ENCODE assay signal across 15 mouse cellular contexts in the genomic region with DNA sequence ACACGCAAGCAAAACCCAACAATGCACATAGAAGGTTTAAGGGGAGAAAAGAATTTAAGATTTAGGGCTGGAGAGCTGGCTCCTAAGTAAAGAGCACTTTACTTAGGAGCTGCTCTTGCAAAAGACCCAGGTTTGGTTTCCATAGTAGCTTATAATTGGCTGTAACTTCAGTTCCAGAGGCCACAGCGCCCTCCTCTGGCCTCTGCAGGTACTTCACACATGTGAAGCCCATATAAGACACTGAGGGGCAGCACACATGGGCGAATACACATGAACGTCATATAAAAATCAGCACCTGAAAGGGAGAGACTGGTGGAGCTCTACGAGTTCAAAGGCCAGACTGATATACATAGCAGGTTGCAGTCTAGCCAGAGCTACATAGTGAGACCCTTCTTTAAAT. TPM values are rescaled to one million over a fixed set of nuclear protein-coding genes. Genes with fewer than 3 reads are reported as not detected.
DNase-seq lines count a peak whose midpoint lies in the region; ATAC-seq and TF ChIP-seq lines count a peak whose summit lies in the region.
"Had no signal": no experiment of that assay in that cellular context is flagged by ENCODE, and none has a peak within 500 bp of the region (broad histone marks: within the 10 kb centered on the region; RNA-seq: fewer than 3 reads in every experiment).

No protein-coding gene starts in this region.

- ATAC-seq in intestine, postnatal 0 days, result no peak
- no peak for ATAC-seq in intestine, embryonic 16.5 days
- no peak for ATAC-seq in forebrain, embryonic 11.5 days (replicated peaks; ENCODE audit: low FRiP score)
- ATAC-seq: activated CD4-positive, CD25-positive, alpha-beta regulatory T cell, adult 4 months had no signal

- peaks cover 18% of the 10 kb centered on the region for H3K36me3 ChIP-seq in intestine, postnatal 0 days (ENCODE audit: control insufficient read depth, insufficient read depth)
- peaks cover 7% of the 10 kb centered on the region for H3K36me3 ChIP-seq in intestine, embryonic 16.5 days (ENCODE audit: control insufficient read depth, insufficient read depth, low read length)
- H3K36me3 ChIP-seq in forebrain, embryonic 11.5 days (ENCODE audit: control insufficient read depth, insufficient read depth, low read length), result no peaks in the 10 kb centered on the region; the same call in 1 of the 2 replicates

- H3K9ac ChIP-seq in intestine, postnatal 0 days (ENCODE audit: low read depth, low read length), result no peak overlapping the region
- H3K9ac ChIP-seq in intestine, embryonic 16.5 days (ENCODE audit: low read depth, low read length), result no peak overlapping the region
- H3K9ac ChIP-seq in forebrain, embryonic 11.5 days (ENCODE audit: low read length), result no peak overlapping the region
- H3K9ac ChIP-seq: embryonic facial prominence, embryonic 15.5 days; liver, embryonic 15.5 days had no signal

- H3K4me1 ChIP-seq in intestine, postnatal 0 days (replicated peaks; ENCODE audit: control insufficient read depth, insufficient read depth, low read length), result 0 out of 2 replicates have a peak, but pooled peaks cover 4% of the 10 kb centered on the region
- H3K4me1 ChIP-seq in intestine, embryonic 16.5 days (ENCODE audit: control insufficient read depth, insufficient read depth, low read length), result peaks cover 14% of the 10 kb centered on the region
- H3K4me1 ChIP-seq in forebrain, embryonic 11.5 days (replicated peaks; ENCODE audit: control insufficient read depth, insufficient read depth, low read length), result peaks cover 13% of the 10 kb centered on the region; the same call in 1 of the 2 replicates

- no peak overlapping the region for H3K4me3 ChIP-seq in intestine, postnatal 0 days (ENCODE audit: low read depth, low read length)
- H3K4me3 ChIP-seq in intestine, embryonic 16.5 days (ENCODE audit: low read length), result no peak overlapping the region
- no peak overlapping the region for H3K4me3 ChIP-seq in forebrain, embryonic 11.5 days (ENCODE audit: low read depth, low read length)
- H3K4me3 ChIP-seq: embryonic facial prominence, embryonic 15.5 days; liver, embryonic 15.5 days had no signal

- 68% methylated on average over 5 of the region's 5 CpGs for WGBS in intestine, postnatal 0 days
- WGBS in intestine, embryonic 16.5 days, result 62% methylated on average over 5 of the region's 5 CpGs
- WGBS in forebrain, embryonic 11.5 days, result 68% methylated on average over 5 of the region's 5 CpGs

- no peak for TF ChIP-seq POLR2A in brain, embryonic 14.5 days (IDR thresholded peaks at IDR 0.05; ENCODE audit: borderline replicate concordance, extremely low read depth, insufficient read depth, insufficient read length, poor library complexity, severe bottlenecking)

- peaks cover 13% of the 10 kb centered on the region; the same call in 1 of the 2 replicates for H3K27me3 ChIP-seq in intestine, postnatal 0 days (replicated peaks; ENCODE audit: control insufficient read depth, insufficient read depth, low read length)
- H3K27me3 ChIP-seq in intestine, embryonic 16.5 days (replicated peaks; ENCODE audit: control insufficient read depth, insufficient read depth, low read length), result no peaks in the 10 kb centered on the region; the same call in 1 of the 2 replicates
- peaks cover 25% of the 10 kb centered on the region for H3K27me3 ChIP-seq in forebrain, embryonic 11.5 days (ENCODE audit: control insufficient read depth, insufficient read depth, low read length)
- H3K27me3 ChIP-seq: embryonic facial prominence, embryonic 15.5 days had no signal

- no peak overlapping the region for H3K27ac ChIP-seq in intestine, postnatal 0 days (ENCODE audit: low read depth, low read length)
- no peak overlapping the region for H3K27ac ChIP-seq in intestine, embryonic 16.5 days (ENCODE audit: low read length)
- no peak overlapping the region for H3K27ac ChIP-seq in forebrain, embryonic 11.5 days (ENCODE audit: low read depth, low read length)
- H3K27ac ChIP-seq: embryonic facial prominence, embryonic 15.5 days; liver, embryonic 15.5 days had no signal

- DNase-seq in thymus, postnatal 14 days, result peak; percentile 36
- no peak for DNase-seq in thymus, adult 18-20 months
- no peak for DNase-seq in brain, embryonic 14.5 days (ENCODE audit: low read depth)
- no peak for DNase-seq in frontal cortex, postnatal 25 days (ENCODE audit: low spot score in 2 of 2)
- DNase-seq in forebrain, embryonic 11.5 days (ENCODE audit: low spot score), result no peak
- DNase-seq in layer of hippocampus, postnatal 36 days, result no peak
- DNase-seq: cerebellum, adult 11-12 months; gastrocnemius, postnatal 14 days; right cerebral cortex, adult 18-20 months had no signal

- no peaks in the 10 kb centered on the region for H3K9me3 ChIP-seq in intestine, postnatal 0 days (ENCODE audit: control insufficient read depth)
- H3K9me3 ChIP-seq in intestine, embryonic 16.5 days (ENCODE audit: control insufficient read depth, low read length), result no peaks in the 10 kb centered on the region
- no peaks in the 10 kb centered on the region for H3K9me3 ChIP-seq in forebrain, embryonic 11.5 days (ENCODE audit: control insufficient read depth, low read length)
- H3K9me3 ChIP-seq: embryonic facial prominence, embryonic 15.5 days; liver, embryonic 15.5 days had no signal

- H3K4me2 ChIP-seq in intestine, postnatal 0 days (replicated peaks; ENCODE audit: low read depth), result no peak overlapping the region
- no peak overlapping the region for H3K4me2 ChIP-seq in intestine, embryonic 16.5 days (ENCODE audit: low read depth, low read length)
- no peak overlapping the region for H3K4me2 ChIP-seq in forebrain, embryonic 11.5 days (ENCODE audit: low read depth, low read length, severe bottlenecking)
- H3K4me2 ChIP-seq: embryonic facial prominence, embryonic 15.5 days; liver, embryonic 15.5 days had no signal

- peak; percentile 61 for TF ChIP-seq CTCF in intestine, postnatal 0 days (IDR thresholded peaks at IDR 0.05; ENCODE audit: low read depth)
- peak; percentile 33; the same call in 1 of the 2 replicates for TF ChIP-seq CTCF in brain, embryonic 14.5 days (IDR thresholded peaks at IDR 0.05; ENCODE audit: borderline replicate concordance, extremely low read depth, insufficient read depth, insufficient read length)

RNA-seq across cellular contexts. Expression of a gene that starts 4.3 kb away (rescaled TPM):
- polyA plus RNA-seq in intestine, postnatal 0 days (2015; fragmentation: Nextera tagmentation; extraction: Ambion mirVana), result 928 and 1,046 TPM in 2 replicates
- polyA plus RNA-seq in intestine, embryonic 16.5 days (2015; fragmentation: Nextera tagmentation; extraction: Ambion mirVana), result 574 and 599 TPM in 2 replicates
- 9.0 and 12.1 TPM in 2 replicates for polyA plus RNA-seq in brain, embryonic 14.5 days (2012; rRNA removed)
- 46.7 and 52.7 TPM in 2 replicates for polyA plus RNA-seq in forebrain, embryonic 11.5 days (2014; fragmentation: Nextera tagmentation; extraction: Ambion mirVana)
- 1 to 10 TPM; 4.8 to 6.9 TPM for total RNA-seq in layer of hippocampus, postnatal 36 days (2021)
- polyA plus RNA-seq: activated CD4-positive, CD25-positive, alpha-beta regulatory T cell, adult 4 months had no signal

RNA-seq across cellular contexts. Expression of a gene that starts 21.1 kb away (rescaled TPM):
- polyA plus RNA-seq in intestine, postnatal 0 days (2015; fragmentation: Nextera tagmentation; extraction: Ambion mirVana), result 4.8 and 5.4 TPM in 2 replicates
- 25.0 and 25.2 TPM in 2 replicates for polyA plus RNA-seq in intestine, embryonic 16.5 days (2015; fragmentation: Nextera tagmentation; extraction: Ambion mirVana)
- polyA plus RNA-seq in brain, embryonic 14.5 days (2012; rRNA removed), result 0.14 and 0.37 TPM in 2 replicates
- 0.52 and 0.87 TPM in 2 replicates for polyA plus RNA-seq in forebrain, embryonic 11.5 days (2014; fragmentation: Nextera tagmentation; extraction: Ambion mirVana)
- total RNA-seq in layer of hippocampus, postnatal 36 days (2021), result under 1 TPM; 0.17 to 0.35 TPM
- total RNA-seq: layer of hippocampus, adult 18-20 months had no signal

RNA-seq across cellular contexts. Expression of a gene that starts 28.4 kb away (rescaled TPM):
- polyA plus RNA-seq in intestine, postnatal 0 days (2015; fragmentation: Nextera tagmentation; extraction: Ambion mirVana), result 10.3 and 12.3 TPM in 2 replicates
- 40.9 and 49.7 TPM in 2 replicates for polyA plus RNA-seq in intestine, embryonic 16.5 days (2015; fragmentation: Nextera tagmentation; extraction: Ambion mirVana)
- polyA plus RNA-seq in brain, embryonic 14.5 days (2012; rRNA removed), result 19.5 and 66.1 TPM in 2 replicates
- 55.3 and 61.1 TPM in 2 replicates for polyA plus RNA-seq in forebrain, embryonic 11.5 days (2014; fragmentation: Nextera tagmentation; extraction: Ambion mirVana)
- under 1 TPM; 0.56 to 0.82 TPM for total RNA-seq in layer of hippocampus, postnatal 36 days (2021)
- total RNA-seq: layer of hippocampus, adult 18-20 months had no signal

RNA-seq across cellular contexts. Expression of a gene that starts 34.3 kb away (rescaled TPM):
- polyA plus RNA-seq in intestine, postnatal 0 days (2015; fragmentation: Nextera tagmentation; extraction: Ambion mirVana), result 102 and 114 TPM in 2 replicates
- 78.7 and 80.5 TPM in 2 replicates for polyA plus RNA-seq in intestine, embryonic 16.5 days (2015; fragmentation: Nextera tagmentation; extraction: Ambion mirVana)
- 47.9 and 63.8 TPM in 2 replicates for polyA plus RNA-seq in brain, embryonic 14.5 days (2012; rRNA removed)
- polyA plus RNA-seq in forebrain, embryonic 11.5 days (2014; fragmentation: Nextera tagmentation; extraction: Ambion mirVana), result 42.8 and 45.6 TPM in 2 replicates
- total RNA-seq in layer of hippocampus, postnatal 36 days (2021), result 10 to 100 TPM; 72.6 to 73.2 TPM

RNA-seq across cellular contexts. Expression of a gene that starts 34.6 kb away (rescaled TPM):
- polyA plus RNA-seq in intestine, postnatal 0 days (2015; fragmentation: Nextera tagmentation; extraction: Ambion mirVana), result 41.6 and 47.7 TPM in 2 replicates
- polyA plus RNA-seq in intestine, embryonic 16.5 days (2015; fragmentation: Nextera tagmentation; extraction: Ambion mirVana), result 41.2 and 41.9 TPM in 2 replicates
- polyA plus RNA-seq in brain, embryonic 14.5 days (2012; rRNA removed), result 53.6 and 55.5 TPM in 2 replicates
- polyA plus RNA-seq in forebrain, embryonic 11.5 days (2014; fragmentation: Nextera tagmentation; extraction: Ambion mirVana), result 45.9 and 46.7 TPM in 2 replicates
- 10 to 100 TPM; 44.8 to 49.0 TPM for total RNA-seq in layer of hippocampus, postnatal 36 days (2021)

Comparison
In these comparisons a context has a peak if more than half of its experiments do, and no peak if none do; other contexts are left out.
1. RNA of a gene that starts 4.3 kb away (polyA plus RNA-seq): 928 to 1,046 TPM in intestine, postnatal 0 days and 574 to 599 TPM in intestine, embryonic 16.5 days; 46.7 to 52.7 TPM in forebrain, embryonic 11.5 days and 9.0 to 12.1 TPM in brain, embryonic 14.5 days; every median in the first group is over 10 times any median in the second.